Mouse (Mus musculus) layer of hippocampus, adult 9-11 months (tissue): ENCODE data around the gene Ak8.

ENCODE experiments used
- DNase-seq: peaks from one replicate; pipeline ENCODE4 v3.0.0; 2022

The Ak8 gene

GRCm38 (mm10) chr2:28699361-28700335 lies at the start of gene Ak8, which contains the start of gene Spaca9:
TSS of gene Ak8 (plus strand) at chr2:28700164.
TSS of gene Spaca9 (minus strand) at chr2:28699727.
- peak; percentile 77 for DNase-seq

GRCm38 (mm10) chr2:28650526-28650925 lies 49.4 kb upstream of the Ak8 start:
- no peak for DNase-seq

- DNase-seq = no peak
These were observed 46.6 kb upstream of the Ak8 start for GRCm38 (mm10) chr2:28653351-28653750.

- no peak for DNase-seq
These were observed 45.7 kb upstream of the Ak8 start for GRCm38 (mm10) chr2:28654295-28654694.

- no peak for DNase-seq
These were observed 43.7 kb upstream of the Ak8 start for GRCm38 (mm10) chr2:28656216-28656615.

GRCm38 (mm10) chr2:28662891-28663290 lies 37.1 kb upstream of the Ak8 start:
- DNase-seq = no peak

- DNase-seq = no peak
These were observed 34.1 kb upstream of the Ak8 start for GRCm38 (mm10) chr2:28665818-28666217.

GRCm38 (mm10) chr2:28671438-28671837 lies 28.5 kb upstream of the Ak8 start:
- DNase-seq = no peak

- DNase-seq = no peak
These were observed 24.0 kb upstream of the Ak8 start for GRCm38 (mm10) chr2:28676005-28676404.

- DNase-seq = no peak
These were observed 19.3 kb upstream of the Ak8 start for GRCm38 (mm10) chr2:28680710-28681109.

GRCm38 (mm10) chr2:28681718-28682117 lies 18.2 kb upstream of the Ak8 start:
- peak; percentile 72 for DNase-seq

GRCm38 (mm10) chr2:28685895-28686294 lies 14.1 kb upstream of the Ak8 start:
- no peak for DNase-seq

- no peak for DNase-seq
These were observed 11.5 kb upstream of the Ak8 start for GRCm38 (mm10) chr2:28688431-28688830.

GRCm38 (mm10) chr2:28692692-28693091 lies 7.3 kb upstream of the Ak8 start:
- DNase-seq = peak; percentile 24

GRCm38 (mm10) chr2:28698566-28698965 lies 1.4 kb upstream of the Ak8 start:
- no peak for DNase-seq

- no peak for DNase-seq
These were observed 1.8 kb downstream of the Ak8 start for GRCm38 (mm10) chr2:28701646-28702262.

- no peak for DNase-seq
These were observed 6.2 kb downstream of the Ak8 start for GRCm38 (mm10) chr2:28706106-28706636.

GRCm38 (mm10) chr2:28706787-28707186 lies 6.8 kb downstream of the Ak8 start:
- no peak for DNase-seq

- DNase-seq = no peak
These were observed 13.1 kb downstream of the Ak8 start for GRCm38 (mm10) chr2:28713036-28713435.

- no peak for DNase-seq
These were observed 22.5 kb downstream of the Ak8 start for GRCm38 (mm10) chr2:28722419-28722818.

- no peak for DNase-seq
These were observed 23.9 kb downstream of the Ak8 start for GRCm38 (mm10) chr2:28723912-28724311.

- DNase-seq = no peak
These were observed 27.9 kb downstream of the Ak8 start for GRCm38 (mm10) chr2:28727786-28728404.

GRCm38 (mm10) chr2:28730676-28731075 lies 30.7 kb downstream of the Ak8 start:
- DNase-seq = no peak
